Mouse (Mus musculus) frontal cortex, postnatal 36 days (tissue): ENCODE results near the gene Samhd1.
A peak's percentile ranks its signal among the peaks of the same experiment; 100 is the strongest.

Experiments used
- DNase-seq, 2 experiments: peaks; one replicate each; pipeline ENCODE4 v3.0.0; 2022; ENCODE audit warnings: low spot score in 2 of 2

The Samhd1 gene

GRCm38 (mm10) chr2:157054297-157054696 is 80.8 kb downstream of the Samhd1 start:
- DNase-seq, result no peak

GRCm38 (mm10) chr2:157053787-157054186 is 81.3 kb downstream of the Samhd1 start:
- no peak for DNase-seq

DNA sequence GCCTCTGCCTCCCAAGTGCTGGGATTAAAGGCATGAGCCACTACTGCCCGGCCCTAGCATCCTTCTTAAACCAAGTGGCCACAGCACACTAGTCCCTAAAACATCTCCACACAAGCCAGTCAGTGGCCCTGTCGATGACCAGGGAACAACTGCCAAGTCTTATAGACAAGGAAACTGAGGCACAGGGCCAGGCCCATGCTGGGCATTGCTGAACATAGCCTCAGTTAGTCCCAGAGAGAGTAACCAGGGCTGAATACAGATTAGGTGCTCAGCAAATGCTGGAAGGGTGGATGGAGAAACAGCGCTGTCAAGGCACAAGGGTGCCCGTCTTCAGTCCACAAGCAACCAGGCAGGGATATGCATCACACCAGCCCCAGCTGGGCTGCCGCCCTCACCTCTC is 81.9 kb downstream of the Samhd1 start:
- DNase-seq, result no peak

- no peak for DNase-seq
These were observed 82.6 kb downstream of the Samhd1 start for GRCm38 (mm10) chr2:157052448-157052847.

DNA sequence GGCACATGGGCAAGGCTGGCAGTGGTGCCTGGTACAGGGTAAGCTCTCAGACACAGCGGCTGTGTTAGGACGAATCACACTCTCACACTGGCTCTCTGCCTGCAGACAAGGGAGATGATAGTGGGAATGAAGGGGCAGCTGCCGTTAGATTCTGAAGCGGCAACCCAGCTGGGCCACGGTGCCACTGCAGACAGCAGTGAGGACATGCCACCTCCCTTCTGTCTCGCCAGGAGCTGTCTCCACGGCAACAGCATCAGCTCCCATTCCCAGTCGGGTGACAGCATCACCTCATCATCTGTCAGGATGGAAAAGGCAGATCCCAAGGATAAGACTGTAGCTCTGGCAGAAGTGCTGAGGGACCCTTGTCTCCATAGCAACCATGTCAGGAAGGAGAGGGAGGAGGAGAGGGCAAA is 85.2 kb downstream of the Samhd1 start:
- peak in 1 of 2 experiments; percentile 63 for DNase-seq

DNA sequence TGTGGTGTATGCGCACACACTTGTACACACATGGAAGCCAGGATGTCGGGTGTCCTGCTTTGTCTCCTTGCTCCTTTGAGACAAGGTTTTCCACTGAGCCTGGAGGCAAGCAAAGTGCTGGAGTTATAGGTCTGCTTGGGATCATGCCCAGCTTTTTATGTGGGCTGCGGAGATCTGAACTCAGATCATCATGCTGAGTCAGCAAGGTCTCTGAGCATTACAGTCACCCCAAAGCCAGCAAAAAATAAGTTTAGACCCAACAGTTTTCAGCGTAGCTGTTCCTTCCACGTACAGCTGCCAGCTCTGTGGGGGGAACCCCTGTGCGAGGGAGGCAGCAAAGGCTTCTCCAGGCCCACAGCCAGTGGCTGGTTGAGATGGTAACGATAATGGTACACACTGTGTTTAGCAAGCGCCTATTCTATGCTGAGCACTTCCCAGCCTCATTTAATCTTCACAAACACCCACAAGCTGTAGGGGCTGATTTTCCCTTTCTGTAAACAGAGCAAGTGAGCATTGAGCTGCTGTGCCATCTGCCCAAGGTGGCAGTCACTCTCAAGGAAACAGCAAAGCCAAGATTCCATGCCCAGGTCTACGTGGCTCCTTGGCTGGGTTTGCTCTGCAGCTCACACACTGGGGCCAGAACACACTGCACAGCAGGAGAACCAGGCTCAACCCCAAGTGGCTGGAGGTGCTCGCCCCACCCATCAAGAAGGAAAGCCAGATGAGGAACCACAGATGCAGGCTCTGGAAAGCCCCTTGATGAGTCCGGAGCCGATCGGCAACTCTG is 86.5 kb downstream of the Samhd1 start:
- peak; percentile 80 to 88 for DNase-seq
